Mouse (Mus musculus) liver, postnatal 0 days (tissue): Measurements from ENCODE around the gene Fras1. TPM values are rescaled to one million over a fixed set of nuclear protein-coding genes. Genes with fewer than 3 reads are reported as not detected.

Experiments
- ATAC-seq: fragments of 200-750 bp; cut with Nextera tagmentation; 2 replicates; pipeline ENCODE4 v1.8.0; 2017; ENCODE audit warnings: mild to moderate bottlenecking, moderate library complexity
- DNase-seq: peaks from one replicate; pipeline ENCODE4 v3.0.0-alpha.2; 2016
- H3K27ac ChIP-seq: fragments of 300-500 bp; sonication (generic); 2 replicates; pipeline ENCODE4 v1.5.1; 2014; ENCODE audit warnings: antibody characterized with exemption, moderate library complexity, mild to moderate bottlenecking, low read depth
- H3K27me3 ChIP-seq: fragments of 300-500 bp; sonication (generic); 2 replicates; pipeline ENCODE4 v1.6.1; 2014; ENCODE audit warnings: low read length, control low read depth, mixed read lengths; ENCODE audit not compliant: insufficient read depth
- H3K36me3 ChIP-seq: fragments of 300-500 bp; sonication (generic); replicated peaks from 2 replicates; pipeline ENCODE4 v1.6.1; 2014; ENCODE audit warnings: mild to moderate bottlenecking, control low read depth, low read length, moderate library complexity, mixed read lengths; ENCODE audit not compliant: insufficient read depth
- H3K4me1 ChIP-seq: fragments of 300-500 bp; sonication (generic); 2 replicates; pipeline ENCODE4 v1.6.1; 2014; ENCODE audit warnings: antibody characterized with exemption, mild to moderate bottlenecking, control low read depth; ENCODE audit not compliant: insufficient read depth
- H3K4me2 ChIP-seq: fragments of 300-500 bp; sonication (generic); 2 replicates; pipeline ENCODE4 v1.6.1; 2014; ENCODE audit warnings: low read depth, mild to moderate bottlenecking, low read length, moderate library complexity, mixed read lengths
- H3K4me3 ChIP-seq: fragments of 300-500 bp; sonication (generic); 2 replicates; pipeline ENCODE4 v1.5.1; 2014; ENCODE audit warnings: low read depth, low read length
- H3K9ac ChIP-seq: fragments of 300-500 bp; sonication (generic); replicated peaks from 2 replicates; pipeline ENCODE4 v1.6.1; 2014; ENCODE audit warnings: mild to moderate bottlenecking, moderate library complexity
- H3K9me3 ChIP-seq: fragments of 300-500 bp; sonication (generic); 2 replicates; pipeline ENCODE4 v1.6.1; 2016; ENCODE audit warnings: mild to moderate bottlenecking, control low read depth, low read length, mixed read lengths
- CTCF ChIP-seq: sonication (generic); IDR thresholded peaks from 2 replicates; pipeline ENCODE4 v1.5.1; 2016; ENCODE audit warnings: antibody characterized with exemption, low read depth
- EP300 ChIP-seq: IDR thresholded peaks from 2 replicates; pipeline ENCODE4 v1.6.1; 2016; ENCODE audit warnings: antibody characterized with exemption, low read depth, mild to moderate bottlenecking
- whole genome bisulfite sequencing: fragments of 180-500 bp; shearing (Covaris S2); extraction: QIAGEN DNeasy Blood & Tissue Kit; methylation state at CpG from one replicate; pipeline ENCODE4 v1.1.7; 2014; ENCODE audit not compliant: insufficient replicate concordance; 5-methylcytosine and 5-hydroxymethylcytosine counted together
- polyA plus RNA-seq: library from polyadenylated mRNA; unstranded; fragments of >200 nt; fragmentation: Nextera tagmentation; extraction: Ambion mirVana; gene quantifications from 2 replicates; pipeline ENCODE4 v1.2.1, GENCODE M21; 2015

Gene Fras1
- polyA plus RNA-seq, 1 experiment from 2014 or later = 0.41 TPM

GRCm38 (mm10) chr5:96739138-96739878 lies 365.6 kb downstream of the Fras1 start:
- Histone ChIP-seq H3K27ac (peak overlapping the region; percentile 62; the same call in 1 of the 2 replicates), H3K4me2 (peak overlapping the region; percentile 50), H3K4me1 (no peaks in the 10 kb centered on the region), H3K27me3 (no peaks in the 10 kb centered on the region), H3K4me3 (peak overlapping the region; percentile 29), H3K36me3 (no peaks in the 10 kb centered on the region), H3K9ac (no peak overlapping the region), H3K9me3 (no peaks in the 10 kb centered on the region)
- peak; percentile 74 for ATAC-seq
- DNase-seq = no peak
- TF ChIP-seq CTCF = no peak
- TF ChIP-seq EP300 = no peak
- 65% methylated on average over 15 of the region's 15 CpGs for WGBS

- H3K4me3 ChIP-seq = no peak overlapping the region
- H3K9ac ChIP-seq = no peak overlapping the region
- no peaks in the 10 kb centered on the region for H3K9me3 ChIP-seq
- no peak overlapping the region for H3K4me2 ChIP-seq
- no peaks in the 10 kb centered on the region for H3K27me3 ChIP-seq
- H3K4me1 ChIP-seq = no peaks in the 10 kb centered on the region
- no peak for ATAC-seq
- H3K36me3 ChIP-seq = no peaks in the 10 kb centered on the region
- TF ChIP-seq CTCF (no peak), EP300 (no peak)
- 67% methylated on average over 8 of the region's 8 CpGs for WGBS
- H3K27ac ChIP-seq = no peak overlapping the region
- no peak for DNase-seq
Observed at GRCm38 (mm10) chr5:96747195-96747984, 373.6 kb downstream of the Fras1 start.

DNA sequence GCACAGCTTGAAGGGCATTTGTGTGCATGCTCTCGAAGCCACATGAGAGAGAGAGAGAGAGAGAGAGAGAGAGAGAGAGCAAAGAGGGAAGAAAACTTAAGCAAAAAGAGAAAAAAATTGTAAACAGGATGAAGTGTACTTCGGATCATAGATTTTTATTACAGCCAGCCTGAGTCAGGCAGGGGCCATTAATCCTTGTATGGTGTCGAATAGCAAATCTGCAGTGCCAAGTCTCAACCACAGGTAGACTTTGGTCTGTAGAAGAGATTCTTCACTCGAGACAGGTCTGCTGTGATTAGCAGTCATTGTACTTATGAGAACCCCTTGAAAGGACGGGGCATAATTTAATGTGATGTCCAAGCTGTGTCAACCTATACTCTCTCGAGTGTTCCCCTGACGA lies 383.9 kb downstream of the Fras1 start:
- DNase-seq = no peak

DNA sequence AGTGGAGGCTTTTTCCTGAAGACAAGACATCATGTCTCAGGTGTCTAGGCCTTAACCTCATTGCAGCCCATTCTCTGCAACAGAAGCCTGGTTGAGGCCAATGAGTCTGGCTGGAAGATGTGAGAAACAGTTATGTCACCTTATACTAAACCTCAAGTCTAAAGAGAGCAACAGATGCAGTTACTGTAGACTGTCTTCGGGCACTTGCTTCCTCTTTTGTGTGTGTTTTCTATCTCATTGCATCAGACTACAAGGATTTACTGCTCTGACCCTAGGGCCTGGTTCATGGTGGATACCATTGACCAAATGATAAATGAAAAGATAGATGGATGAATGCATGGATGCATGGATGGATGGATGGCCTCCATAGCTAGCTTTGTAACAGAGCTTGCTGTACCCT lies 388.3 kb downstream of the Fras1 start:
- Histone ChIP-seq H3K27me3 (no peaks in the 10 kb centered on the region), H3K36me3 (no peaks in the 10 kb centered on the region), H3K4me1 (no peaks in the 10 kb centered on the region), H3K9me3 (no peaks in the 10 kb centered on the region), H3K4me2 (no peak overlapping the region), H3K4me3 (no peak overlapping the region), H3K9ac (no peak overlapping the region), H3K27ac (no peak overlapping the region)
- WGBS = 28% methylated on average over 1 of the region's 1 CpGs
- TF ChIP-seq CTCF (no peak), EP300 (no peak)
- ATAC-seq (no peak), DNase-seq (no peak)

More for the DNA sequence above, 383.9 kb downstream of the Fras1 start:
- WGBS = 72% methylated on average over 7 of the region's 7 CpGs
- Histone ChIP-seq H3K27me3 (no peaks in the 10 kb centered on the region), H3K4me3 (no peak overlapping the region), H3K9me3 (no peaks in the 10 kb centered on the region), H3K4me2 (no peak overlapping the region), H3K36me3 (no peaks in the 10 kb centered on the region), H3K9ac (no peak overlapping the region), H3K4me1 (no peaks in the 10 kb centered on the region), H3K27ac (no peak overlapping the region)
- no peak for TF ChIP-seq CTCF
- no peak for ATAC-seq

DNA sequence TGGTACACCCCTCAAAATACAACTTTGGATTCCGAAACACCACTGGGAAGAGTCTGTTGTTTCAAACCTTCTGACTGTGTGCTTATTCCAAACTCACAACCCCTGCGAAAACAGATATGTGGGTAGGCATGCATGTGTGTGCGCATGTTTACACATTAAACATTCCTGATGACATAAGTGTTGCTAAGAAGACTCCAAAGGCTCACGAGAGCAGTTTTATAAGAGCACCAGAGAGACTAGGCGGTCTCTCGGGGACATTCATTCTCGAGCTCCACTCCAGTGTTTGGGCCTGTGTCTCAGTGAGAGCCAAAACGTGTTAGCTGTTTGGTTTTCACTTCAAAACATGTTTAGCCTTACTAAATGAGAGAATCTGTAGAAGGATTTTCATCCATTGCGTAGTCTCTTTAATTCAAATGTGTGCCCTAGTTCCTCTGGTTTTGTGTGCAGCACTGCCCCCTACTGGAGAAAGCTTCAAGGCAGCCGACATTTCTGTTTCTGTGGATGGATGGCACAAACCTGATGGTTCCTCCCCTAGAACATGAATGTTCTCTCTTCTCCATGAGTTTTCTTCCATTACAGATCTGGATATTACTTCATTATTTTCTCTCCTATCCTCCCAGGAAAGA lies 395.2 kb downstream of the Fras1 start:
- ATAC-seq (no peak), DNase-seq (peak; percentile 74)
- no peak overlapping the region for H3K27ac ChIP-seq
- no peaks in the 10 kb centered on the region for H3K9me3 ChIP-seq
- no peaks in the 10 kb centered on the region for H3K27me3 ChIP-seq
- no peak overlapping the region for H3K4me2 ChIP-seq
- TF ChIP-seq EP300 = no peak
- TF ChIP-seq CTCF = peak; percentile 81
- H3K4me3 ChIP-seq = no peak overlapping the region
- H3K4me1 ChIP-seq = no peaks in the 10 kb centered on the region
- H3K36me3 ChIP-seq = no peaks in the 10 kb centered on the region
- no peak overlapping the region for H3K9ac ChIP-seq
- 66% methylated on average over 10 of the region's 10 CpGs for WGBS
